Mouse (Mus musculus) midbrain, postnatal 0 days (tissue): ENCODE measurements around the gene Cipc. TPM values are rescaled to one million over a fixed set of nuclear protein-coding genes. Genes with fewer than 3 reads are reported as not detected.

Experiments used
- ATAC-seq: fragments of 200-750 bp; cut with Nextera tagmentation; 2 replicates; pipeline ENCODE4 v1.8.0; 2017; ENCODE audit warnings: moderate number of reproducible peaks, mild to moderate bottlenecking, moderate TSS enrichment, moderate library complexity; ENCODE audit not compliant: low FRiP score
- DNase-seq: peaks from one replicate; pipeline ENCODE4 v3.0.0-alpha.2; 2015; ENCODE audit warnings: low spot score
- H3K27ac ChIP-seq: fragments of 300-500 bp; sonication (generic); 2 replicates; pipeline ENCODE4 v1.5.1; 2014; ENCODE audit warnings: low read depth, mild to moderate bottlenecking, low read length, mixed read lengths
- H3K27me3 ChIP-seq: fragments of 300-500 bp; sonication (generic); 2 replicates; pipeline ENCODE4 v1.6.1; 2014; ENCODE audit warnings: low read length, control low read depth, mixed read lengths; ENCODE audit not compliant: insufficient read depth
- H3K36me3 ChIP-seq: fragments of 300-500 bp; sonication (generic); 2 replicates; pipeline ENCODE4 v1.6.1; 2014; ENCODE audit warnings: low read length, control low read depth, mixed read lengths; ENCODE audit not compliant: insufficient read depth
- H3K4me1 ChIP-seq: fragments of 300-500 bp; sonication (generic); 2 replicates; pipeline ENCODE4 v1.6.1; 2014; ENCODE audit warnings: mild to moderate bottlenecking, control low read depth, antibody characterized with exemption, low read length, mixed read lengths; ENCODE audit not compliant: insufficient read depth
- H3K4me2 ChIP-seq: fragments of 300-500 bp; sonication (generic); 2 replicates; pipeline ENCODE4 v1.6.1; 2014; ENCODE audit warnings: low read depth, mild to moderate bottlenecking, low read length, mixed read lengths; ENCODE audit not compliant: poor library complexity, severe bottlenecking
- H3K4me3 ChIP-seq: fragments of 300-500 bp; sonication (generic); 2 replicates; pipeline ENCODE4 v1.5.1; 2014; ENCODE audit warnings: low read depth, mild to moderate bottlenecking, low read length, moderate library complexity
- H3K9ac ChIP-seq: fragments of 300-500 bp; sonication (generic); replicated peaks from 2 replicates; pipeline ENCODE4 v1.6.1; 2014; ENCODE audit warnings: mild to moderate bottlenecking, low read length, moderate library complexity, mixed read lengths; ENCODE audit not compliant: poor library complexity, severe bottlenecking
- H3K9me3 ChIP-seq: fragments of 300-500 bp; sonication (generic); 2 replicates; pipeline ENCODE4 v1.6.1; 2016; ENCODE audit warnings: low read length, control low read depth
- CTCF ChIP-seq: IDR thresholded peaks from 2 replicates; pipeline ENCODE4 v1.5.1; 2016; ENCODE audit warnings: antibody characterized with exemption, mild to moderate bottlenecking
- WGBS: fragments of 180-500 bp; shearing (Covaris S2); extraction: QIAGEN DNeasy Blood & Tissue Kit; methylation state at CpG from one replicate; pipeline ENCODE4 v1.1.7; 2014; 5-methylcytosine and 5-hydroxymethylcytosine counted together
- polyA plus RNA-seq: library from polyadenylated mRNA; unstranded; fragments of >200 nt; fragmentation: Nextera tagmentation; extraction: Ambion mirVana; gene quantifications from 2 replicates; pipeline ENCODE4 v1.2.1, GENCODE M21; 2015
- total RNA-seq: library from RNA; depleted of rRNA; stranded (reverse); fragments of >200 nt; gene quantifications from 2 replicates; pipeline ENCODE4 v1.2.3, GENCODE M21; 2014

Cipc gene
- total and polyA plus RNA-seq, 2 experiments from 2014 or later, result 34.6 to 77.5 TPM

- ATAC-seq (no peak), DNase-seq (peak; percentile 79)
- Histone ChIP-seq H3K9me3 (no peaks in the 10 kb centered on the region), H3K4me2 (peak overlapping the region; percentile 60), H3K27me3 (no peaks in the 10 kb centered on the region), H3K9ac (peak overlapping the region; percentile 95), H3K4me3 (peak overlapping the region; percentile 61), H3K4me1 (peaks cover 15% of the 10 kb centered on the region), H3K27ac (peak overlapping the region; percentile 99), H3K36me3 (no peaks in the 10 kb centered on the region)
- WGBS, result under 1% methylated on average over 17 of the region's 17 CpGs
- no peak for TF ChIP-seq CTCF
Observed at GRCm38 (mm10) chr12:86946301-86946781, 502 bp upstream of the Cipc start.

- DNase-seq (peak; percentile 76), ATAC-seq (peak; percentile 42)
- no peaks in the 10 kb centered on the region for H3K27me3 ChIP-seq
- H3K4me3 ChIP-seq, result peak overlapping the region; percentile 61
- no peaks in the 10 kb centered on the region for H3K9me3 ChIP-seq
- H3K9ac ChIP-seq, result peak overlapping the region; percentile 95
- peak overlapping the region; percentile 60 for H3K4me2 ChIP-seq
- WGBS, result 17% methylated on average over 26 of the region's 26 CpGs
- no peak for TF ChIP-seq CTCF
- peaks cover 14% of the 10 kb centered on the region for H3K4me1 ChIP-seq
- peak overlapping the region; percentile 99 for H3K27ac ChIP-seq
- no peaks in the 10 kb centered on the region for H3K36me3 ChIP-seq
Observed at GRCm38 (mm10) chr12:86947681-86948401, 998 bp downstream of the Cipc start.

- no peaks in the 10 kb centered on the region for H3K27me3 ChIP-seq
- peaks cover 14% of the 10 kb centered on the region for H3K4me1 ChIP-seq
- TF ChIP-seq CTCF, result no peak
- no peak overlapping the region for H3K9ac ChIP-seq
- DNase-seq, result peak; percentile 40
- peak overlapping the region; percentile 60 for H3K4me2 ChIP-seq
- 52% methylated on average over 6 of the region's 6 CpGs for WGBS
- no peak for ATAC-seq
- 0 out of 2 replicates have a peak overlapping the region, but pooled peaks have one; percentile 99 for H3K27ac ChIP-seq
- H3K36me3 ChIP-seq, result no peaks in the 10 kb centered on the region
- no peaks in the 10 kb centered on the region for H3K9me3 ChIP-seq
- peak overlapping the region; percentile 61; the same call in 1 of the 2 replicates for H3K4me3 ChIP-seq
Observed at GRCm38 (mm10) chr12:86948627-86949026, 1.8 kb downstream of the Cipc start.

- DNase-seq (no peak), ATAC-seq (no peak)
- Histone ChIP-seq H3K4me1 (peaks cover 14% of the 10 kb centered on the region), H3K9me3 (no peaks in the 10 kb centered on the region), H3K27ac (no peak overlapping the region), H3K4me3 (no peak overlapping the region), H3K9ac (no peak overlapping the region), H3K4me2 (0 out of 2 replicates have a peak overlapping the region, but pooled peaks have one; percentile 4), H3K27me3 (no peaks in the 10 kb centered on the region), H3K36me3 (no peaks in the 10 kb centered on the region)
- WGBS, result 84% methylated on average over 9 of the region's 9 CpGs
- TF ChIP-seq CTCF, result no peak
Observed at GRCm38 (mm10) chr12:86949501-86949900, 2.7 kb downstream of the Cipc start.

GRCm38 (mm10) chr12:86950161-86950960 is 3.5 kb downstream of the Cipc start:
- no peak for DNase-seq
- Histone ChIP-seq H3K4me3 (no peak overlapping the region), H3K4me2 (peak overlapping the region; percentile 9; the same call in 1 of the 2 replicates), H3K4me1 (peaks cover 14% of the 10 kb centered on the region), H3K9me3 (no peaks in the 10 kb centered on the region), H3K9ac (peak overlapping the region; percentile 24; the same call in 1 of the 2 replicates), H3K27me3 (no peaks in the 10 kb centered on the region), H3K27ac (no peak overlapping the region), H3K36me3 (0 out of 2 replicates have a peak, but pooled peaks cover 3% of the 10 kb centered on the region)
- TF ChIP-seq CTCF, result 0 out of 2 replicates have a peak, but pooled peaks have one; percentile 3
- no peak for ATAC-seq
- 65% methylated on average over 16 of the region's 16 CpGs for WGBS
